Mouse (Mus musculus) heart, adult 8-10 months (tissue): ENCODE data around the gene Cartpt. TPM values are rescaled to one million over a fixed set of nuclear protein-coding genes. Genes with fewer than 3 reads are reported as not detected.
"Not testable (repeated sequence)": the region's sequence is repeated elsewhere in the genome, so short reads cannot be mapped to it uniquely, and the experiment has no call there.

Source experiments
- DNase-seq: peaks from one replicate; pipeline ENCODE4 v3.0.0; 2022; ENCODE audit warnings: low spot score
- total RNA-seq, 4 experiments: library from RNA; stranded (reverse); gene quantifications; 2 replicates each; pipeline ENCODE4 v1.2.4; 2022

The Cartpt gene
- total RNA-seq, result not detected

DNA sequence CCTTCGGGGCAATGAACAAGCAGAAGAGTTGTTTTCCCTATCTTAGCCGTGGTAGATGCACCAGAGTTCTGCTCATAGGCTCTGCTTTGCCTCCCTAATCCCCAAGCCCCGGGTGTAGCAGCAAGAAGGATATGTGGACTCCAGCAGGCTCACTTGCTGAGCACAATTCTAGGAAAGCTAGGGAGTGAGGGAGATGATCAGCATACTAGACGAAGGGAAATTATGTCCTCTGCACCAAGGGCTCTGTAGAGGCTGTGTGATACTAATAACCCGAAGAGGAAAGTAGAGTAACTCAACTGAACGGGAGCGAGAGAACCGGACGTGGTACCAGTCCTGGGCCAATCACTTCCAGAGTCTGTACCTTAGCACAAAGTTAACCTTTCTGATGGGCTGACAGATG lies at the start of gene Cartpt:
Cartpt (minus strand) TSS at position 127 of the 400 bp plus-strand sequence.
- no peak for DNase-seq

DNA sequence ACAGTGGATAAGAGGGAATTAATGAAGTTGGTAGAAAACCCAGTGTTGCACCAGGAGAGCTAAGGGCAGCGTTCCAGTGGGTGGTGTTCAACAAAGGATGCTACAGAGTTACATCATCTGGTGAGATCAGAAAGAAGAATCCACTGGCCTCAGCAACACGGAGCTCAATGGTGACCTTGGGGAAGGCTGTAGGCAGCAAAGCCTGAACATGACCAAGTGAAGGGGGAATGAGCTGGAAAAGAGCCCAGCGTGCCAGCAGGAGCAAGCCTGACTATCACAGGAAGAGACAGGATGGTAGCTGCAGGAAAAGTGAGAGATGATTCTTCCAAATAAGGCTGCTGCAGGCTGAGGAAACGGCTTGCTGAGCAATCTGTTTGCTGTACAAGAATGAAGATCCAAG lies 46.5 kb upstream of the Cartpt start:
- no peak for DNase-seq

DNA sequence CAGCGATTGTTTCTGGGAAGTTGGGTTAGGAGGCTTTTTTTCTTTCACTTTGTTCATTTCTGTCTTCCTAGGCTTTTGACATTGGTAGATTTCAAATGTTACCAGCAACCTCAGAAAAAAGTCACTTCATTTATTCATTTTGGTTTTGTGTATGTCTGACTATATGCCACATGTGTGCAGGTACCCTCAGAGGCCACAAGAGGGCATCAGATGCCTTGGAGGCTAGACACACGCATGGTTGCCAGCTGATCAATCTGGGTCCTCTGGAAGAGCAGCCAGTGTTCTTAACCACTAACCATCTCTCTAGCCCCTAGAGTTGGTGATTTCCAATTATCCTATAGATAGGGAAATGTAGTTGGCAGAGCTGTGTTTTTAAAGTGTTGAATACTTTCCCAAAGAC lies 42.6 kb upstream of the Cartpt start:
- DNase-seq, result no peak

DNA sequence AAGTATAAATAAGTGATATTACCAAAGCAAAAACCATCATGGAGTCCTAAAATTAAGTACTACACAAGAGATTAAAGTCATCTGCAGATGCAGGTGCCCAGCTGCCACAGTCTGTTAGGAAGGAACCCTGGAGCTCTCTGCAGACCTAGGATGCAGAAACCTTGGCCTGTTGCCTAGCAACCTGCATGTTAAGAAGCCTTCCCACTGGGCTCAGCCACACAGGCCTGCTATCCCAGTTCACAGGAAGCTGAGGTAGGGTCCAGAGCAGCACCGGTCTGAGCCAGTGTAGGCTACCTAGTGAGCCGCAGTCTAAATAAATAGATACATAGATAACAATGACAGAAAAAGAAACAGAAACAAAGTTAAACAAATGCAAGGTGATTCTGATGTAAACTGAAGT lies 39.7 kb upstream of the Cartpt start:
- no peak for DNase-seq

GRCm38 (mm10) chr13:99939320-99939671 lies 38.4 kb upstream of the Cartpt start:
- no peak for DNase-seq

GRCm38 (mm10) chr13:99938606-99939319 lies 37.9 kb upstream of the Cartpt start:
- DNase-seq, result no peak

DNA sequence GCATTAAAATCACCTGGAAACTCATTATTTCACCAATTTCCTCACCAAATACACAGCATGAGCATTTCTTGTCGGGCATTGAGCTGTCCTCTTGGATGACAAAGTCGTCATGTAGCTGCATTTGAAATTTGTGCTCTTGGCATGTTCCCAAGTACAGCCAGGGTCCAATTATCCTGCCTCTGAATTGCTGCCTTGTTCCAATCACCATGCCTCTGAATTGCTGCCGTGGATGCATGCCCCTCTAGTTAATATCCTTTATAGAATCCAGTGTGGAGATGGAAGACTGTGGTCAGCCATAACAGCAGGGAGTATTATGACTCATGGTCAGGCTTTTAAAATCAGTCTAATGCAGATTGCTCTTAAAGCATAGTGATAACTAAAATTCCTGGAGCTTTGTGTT lies 36.9 kb upstream of the Cartpt start:
- no peak for DNase-seq

GRCm38 (mm10) chr13:99932406-99932805 lies 31.5 kb upstream of the Cartpt start:
- DNase-seq, result no peak

DNA sequence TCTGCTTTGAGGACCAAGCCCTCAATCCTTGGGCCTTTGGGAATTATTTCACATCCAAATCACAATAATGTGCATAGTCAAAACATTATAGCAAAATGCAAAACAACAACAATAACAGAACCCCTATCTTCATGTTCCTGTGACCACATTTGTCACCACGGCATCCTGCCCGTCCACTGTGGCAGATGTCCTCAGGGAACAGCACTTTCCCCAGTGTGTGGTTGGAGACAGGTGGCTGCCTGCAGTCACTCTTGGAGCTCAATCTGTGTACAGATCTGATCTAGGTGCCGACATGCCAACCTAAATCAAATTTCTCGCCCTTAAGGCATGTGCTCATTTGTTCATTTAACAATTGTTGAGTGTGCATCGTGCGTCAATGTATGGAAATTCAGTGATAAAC lies 30.6 kb upstream of the Cartpt start:
- no peak for DNase-seq

DNA sequence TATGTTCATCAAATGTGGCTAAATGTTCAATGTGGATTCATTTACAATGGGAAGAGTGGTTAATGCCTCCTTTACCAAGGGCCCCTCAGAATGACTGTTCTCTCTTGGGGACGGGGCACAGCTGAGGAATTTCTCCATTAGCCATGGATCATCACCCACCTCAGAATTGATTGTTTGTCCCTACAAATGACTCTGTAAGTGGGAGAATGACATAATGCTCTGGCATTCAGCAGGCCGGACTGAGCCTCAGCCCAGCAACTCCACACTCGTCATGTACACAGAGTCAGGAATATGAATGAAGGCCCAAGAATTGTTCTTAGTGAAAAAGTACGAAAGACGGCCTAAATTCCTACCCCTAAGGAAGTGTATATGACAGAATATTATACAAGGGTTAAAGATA lies 25.4 kb upstream of the Cartpt start:
- DNase-seq, result no peak

DNA sequence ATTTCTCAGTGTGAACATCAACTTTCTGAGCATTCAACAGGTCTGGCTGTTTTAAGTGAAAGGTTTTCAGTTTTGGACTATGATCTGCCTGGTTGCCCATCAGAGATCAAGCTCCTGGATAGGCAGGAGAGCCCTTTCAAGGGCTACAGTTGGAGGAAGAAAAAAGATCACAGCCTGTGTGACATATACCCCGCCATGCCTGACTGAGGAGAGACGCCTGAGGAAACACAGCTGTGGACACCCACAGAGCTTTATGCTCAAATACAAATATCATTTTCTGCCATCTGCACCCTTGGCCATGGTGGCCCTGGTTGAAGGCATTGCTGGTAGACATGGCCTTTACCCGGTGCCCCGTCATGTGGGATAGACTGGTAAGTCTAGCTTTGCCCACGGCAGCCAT lies 14.7 kb upstream of the Cartpt start:
- no peak for DNase-seq

GRCm38 (mm10) chr13:99900557-99900892 lies 366 bp downstream of the Cartpt start:
- peak; percentile 1 for DNase-seq

- no peak for DNase-seq
These were observed 978 bp downstream of the Cartpt start for GRCm38 (mm10) chr13:99899670-99900556.

GRCm38 (mm10) chr13:99898816-99899215 lies 2.1 kb downstream of the Cartpt start:
- no peak for DNase-seq

DNA sequence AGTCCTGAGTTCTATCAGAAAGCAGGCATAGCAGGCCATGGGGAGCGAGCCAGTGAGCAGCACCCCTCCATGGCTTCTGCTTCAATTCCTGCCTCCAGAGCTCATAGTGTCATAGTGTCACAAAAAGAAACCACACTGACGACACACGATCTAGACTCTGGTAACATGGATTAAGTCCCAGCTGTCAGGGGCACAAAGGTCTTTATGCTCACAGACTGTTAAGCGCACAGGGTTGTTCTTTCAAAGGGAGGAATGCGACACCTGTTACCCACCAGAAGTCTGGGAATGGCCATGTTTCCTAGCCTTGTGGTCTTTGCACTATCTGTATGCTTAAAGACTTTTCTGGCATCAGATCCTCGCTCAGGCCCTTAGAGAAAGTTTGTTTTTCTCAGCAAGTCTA lies 15.3 kb downstream of the Cartpt start:
- no peak for DNase-seq

DNA sequence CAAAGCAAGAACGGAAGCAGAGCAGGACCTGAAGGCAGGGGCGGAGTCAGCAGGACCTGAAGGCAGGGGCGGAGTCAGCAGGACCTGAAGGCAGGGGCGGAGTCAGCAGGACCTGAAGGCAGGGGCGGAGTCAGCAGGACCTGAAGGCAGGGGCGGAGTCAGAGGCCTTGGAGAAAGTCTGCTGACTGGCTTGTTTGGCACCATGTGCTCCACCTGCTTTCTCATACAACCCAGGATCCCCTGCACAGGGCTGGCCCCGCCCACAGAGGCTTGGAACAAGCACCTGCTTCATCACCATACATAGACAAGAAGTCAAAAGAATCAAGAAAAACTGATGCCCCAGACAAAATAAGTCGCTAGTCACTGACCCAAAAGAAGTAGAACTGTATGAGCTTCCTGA lies 19.1 kb downstream of the Cartpt start:
- DNase-seq, result not testable (repeated sequence)

DNA sequence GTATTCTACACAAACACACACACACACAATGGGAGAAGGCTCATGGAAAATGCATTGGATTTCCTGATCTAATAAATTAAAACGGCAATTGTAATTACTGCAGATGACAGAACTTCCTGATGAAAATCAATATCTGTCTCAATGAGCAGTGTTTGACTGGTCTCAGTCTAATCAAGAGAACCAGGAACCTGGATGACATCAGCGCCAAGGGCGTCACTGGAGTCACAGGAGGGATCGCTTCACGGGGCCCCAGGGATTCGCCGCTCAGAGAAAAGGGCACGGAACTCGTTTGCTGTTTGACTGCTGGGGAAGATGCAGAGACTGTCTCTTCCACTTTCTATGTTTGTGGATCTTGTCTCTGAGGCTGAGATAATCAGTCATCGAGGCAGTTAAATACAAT lies 21.2 kb downstream of the Cartpt start:
- DNase-seq, result no peak

- DNase-seq, result no peak
These were observed 28.8 kb downstream of the Cartpt start for GRCm38 (mm10) chr13:99872059-99872458.

GRCm38 (mm10) chr13:99868438-99868837 lies 32.5 kb downstream of the Cartpt start:
- DNase-seq, result no peak

- DNase-seq, result no peak
These were observed 36.6 kb downstream of the Cartpt start for GRCm38 (mm10) chr13:99864331-99864730.

DNA sequence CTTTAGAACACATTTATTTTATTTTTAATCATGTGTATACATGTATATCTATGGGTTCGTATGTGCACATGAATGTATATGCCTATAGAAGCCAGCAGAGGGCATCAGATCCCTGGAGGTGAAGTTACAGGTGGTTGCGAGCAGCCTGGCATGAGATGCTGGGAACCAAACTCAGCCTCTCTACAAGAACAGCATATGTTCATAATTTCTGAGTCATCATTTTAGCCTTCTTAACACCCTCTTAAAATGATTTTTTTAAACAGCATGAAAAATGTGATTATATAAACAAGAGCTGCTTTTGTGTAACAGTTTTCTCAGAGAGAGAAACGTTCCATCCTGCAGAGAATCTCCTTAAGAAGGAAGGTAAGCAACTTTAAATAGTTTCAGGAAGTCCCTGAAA lies 40.2 kb downstream of the Cartpt start:
- DNase-seq, result no peak

- DNase-seq, result no peak
These were observed 41.8 kb downstream of the Cartpt start for GRCm38 (mm10) chr13:99859082-99859481.

DNA sequence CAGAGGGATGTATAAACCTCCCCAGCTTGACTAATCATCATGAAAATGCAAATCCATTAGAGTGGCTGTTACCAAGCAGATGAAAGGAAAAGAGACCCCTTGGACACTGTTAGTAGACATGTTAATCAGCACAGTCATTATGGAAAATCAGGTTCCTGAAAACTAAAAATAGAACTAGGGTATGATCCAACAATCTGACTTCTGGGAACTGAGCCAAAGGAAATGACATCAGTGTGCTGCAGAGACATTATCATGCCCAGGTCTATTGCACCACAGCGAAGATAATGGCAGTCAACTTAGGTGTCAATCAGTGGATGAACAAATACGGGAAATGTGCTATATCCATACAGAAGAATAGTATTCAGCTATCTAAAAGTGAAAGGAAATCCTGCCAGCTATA lies 43.0 kb downstream of the Cartpt start:
- DNase-seq, result peak; percentile 81
